9 mouse cellular contexts compared by ENCODE assay signal in genomic region chr10:84917731-84918095, GRCm38 (mm10). TPM values are rescaled to one million over a fixed set of nuclear protein-coding genes. Genes with fewer than 3 reads are reported as not detected.
DNase-seq lines count a peak whose midpoint lies in the region; ATAC-seq and TF ChIP-seq lines count a peak whose summit lies in the region.
"Had no signal": no experiment of that assay in that cellular context is flagged by ENCODE, and none has a peak within 500 bp of the region (broad histone marks: within the 10 kb centered on the region; RNA-seq: fewer than 3 reads in every experiment).

No protein-coding gene starts in this region.

- no peak for TF ChIP-seq CTCF in liver, embryonic 14.5 days (IDR thresholded peaks at IDR 0.05; ENCODE audit: low read depth)

- TF ChIP-seq EP300 in liver, embryonic 14.5 days (IDR thresholded peaks at IDR 0.05; ENCODE audit: low read depth), result no peak

- peak overlapping the region; percentile 78 for H3K4me2 ChIP-seq in forebrain, embryonic 16.5 days (ENCODE audit: low read length)
- H3K4me2 ChIP-seq in liver, embryonic 14.5 days (ENCODE audit: low read depth), result peak overlapping the region; percentile 77

- peaks cover 25% of the 10 kb centered on the region for H3K4me1 ChIP-seq in forebrain, embryonic 16.5 days (replicated peaks; ENCODE audit: control insufficient read depth, insufficient read depth, low read length)
- H3K4me1 ChIP-seq in liver, embryonic 14.5 days (replicated peaks; ENCODE audit: control insufficient read depth in 2 of 2, insufficient read depth in 2 of 2, low read length in 1 of 2), result peaks cover 6 to 9% of the 10 kb centered on the region in 2 experiments; a peak in 3 of 4 replicates

- peak overlapping the region; percentile 83 for H3K4me3 ChIP-seq in forebrain, embryonic 16.5 days (replicated peaks; ENCODE audit: low read length)
- H3K4me3 ChIP-seq in liver, embryonic 14.5 days (ENCODE audit: insufficient read depth in 1 of 2, low read depth in 2 of 2, low read length in 2 of 2), result peak overlapping the region; percentile 69 to 86

- peak overlapping the region; percentile 99 for H3K27ac ChIP-seq in forebrain, embryonic 16.5 days (ENCODE audit: low read length)
- no peak overlapping the region for H3K27ac ChIP-seq in liver, embryonic 14.5 days

- no peaks in the 10 kb centered on the region for H3K27me3 ChIP-seq in forebrain, embryonic 16.5 days (replicated peaks; ENCODE audit: control insufficient read depth, insufficient read depth, low read length)
- no peaks in the 10 kb centered on the region for H3K27me3 ChIP-seq in liver, embryonic 14.5 days (ENCODE audit: control insufficient read depth, insufficient read depth, low read length)
- H3K27me3 ChIP-seq: Patski had no signal

- peak overlapping the region; percentile 97 for H3K9ac ChIP-seq in forebrain, embryonic 16.5 days (replicated peaks; ENCODE audit: low read depth, low read length)
- peak overlapping the region; percentile 86 for H3K9ac ChIP-seq in liver, embryonic 14.5 days (replicated peaks)

- no peaks in the 10 kb centered on the region for H3K36me3 ChIP-seq in forebrain, embryonic 16.5 days (ENCODE audit: control insufficient read depth, insufficient read depth)
- no peaks in the 10 kb centered on the region for H3K36me3 ChIP-seq in liver, embryonic 14.5 days (replicated peaks; ENCODE audit: control insufficient read depth, insufficient read depth, low read depth)

- WGBS in forebrain, embryonic 16.5 days, result under 1% methylated on average over 16 of the region's 27 CpGs
- WGBS in liver, embryonic 14.5 days (ENCODE audit: insufficient replicate concordance), result under 1% methylated on average over 22 of the region's 27 CpGs

- peak; percentile 26 for ATAC-seq in frontal cortex, adult (ENCODE audit: low TSS enrichment)
- peak; percentile 41 for ATAC-seq in forebrain, embryonic 16.5 days
- no peak for ATAC-seq in liver, embryonic 14.5 days (ENCODE audit: insufficient read depth)

- no peaks in the 10 kb centered on the region for H3K9me3 ChIP-seq in forebrain, embryonic 16.5 days (ENCODE audit: control insufficient read depth, low read length)
- no peaks in the 10 kb centered on the region for H3K9me3 ChIP-seq in liver, embryonic 14.5 days (ENCODE audit: control insufficient read depth, low read length)

- DNase-seq in frontal cortex, postnatal 14 days (ENCODE audit: low spot score in 2 of 2), result no peak
- peak; percentile 44 to 47 for DNase-seq in right cerebral cortex, adult 2 months (ENCODE audit: low spot score in 2 of 2)
- DNase-seq in right cerebral cortex, postnatal 25 days, result no peak
- peak in 1 of 3 experiments; percentile 0 for DNase-seq in liver, embryonic 14.5 days (ENCODE audit: low read depth in 3 of 3, low spot score in 3 of 3)
- DNase-seq in testis, postnatal 10 days (ENCODE audit: low spot score), result peak; percentile 78
- no peak for DNase-seq in ovary, adult 18-20 months (ENCODE audit: low spot score)

RNA-seq across cellular contexts. Expression of gene Ric8b, which starts 0.3 kb away (rescaled TPM):
- polyA plus RNA-seq in forebrain, embryonic 16.5 days (2015; fragmentation: Nextera tagmentation; extraction: Ambion mirVana), result 46.7 and 48.4 TPM in 2 replicates
- 4.2 and 4.5 TPM in 2 replicates for polyA plus RNA-seq in liver, embryonic 14.5 days (2012; rRNA removed)
- polyA plus RNA-seq in liver, embryonic 14.5 days (2014; fragmentation: Nextera tagmentation; extraction: Ambion mirVana), result 2.6 and 2.8 TPM in 2 replicates

Comparison
In these comparisons a context has a peak if more than half of its experiments do, and no peak if none do; other contexts are left out.
1. DNase-seq: peak in right cerebral cortex, adult 2 months (2 of 2) and testis, postnatal 10 days (single experiment); none in frontal cortex, postnatal 14 days (0 of 2), right cerebral cortex, postnatal 25 days (single experiment) and ovary, adult 18-20 months (single experiment).